In the genomic region with DNA sequence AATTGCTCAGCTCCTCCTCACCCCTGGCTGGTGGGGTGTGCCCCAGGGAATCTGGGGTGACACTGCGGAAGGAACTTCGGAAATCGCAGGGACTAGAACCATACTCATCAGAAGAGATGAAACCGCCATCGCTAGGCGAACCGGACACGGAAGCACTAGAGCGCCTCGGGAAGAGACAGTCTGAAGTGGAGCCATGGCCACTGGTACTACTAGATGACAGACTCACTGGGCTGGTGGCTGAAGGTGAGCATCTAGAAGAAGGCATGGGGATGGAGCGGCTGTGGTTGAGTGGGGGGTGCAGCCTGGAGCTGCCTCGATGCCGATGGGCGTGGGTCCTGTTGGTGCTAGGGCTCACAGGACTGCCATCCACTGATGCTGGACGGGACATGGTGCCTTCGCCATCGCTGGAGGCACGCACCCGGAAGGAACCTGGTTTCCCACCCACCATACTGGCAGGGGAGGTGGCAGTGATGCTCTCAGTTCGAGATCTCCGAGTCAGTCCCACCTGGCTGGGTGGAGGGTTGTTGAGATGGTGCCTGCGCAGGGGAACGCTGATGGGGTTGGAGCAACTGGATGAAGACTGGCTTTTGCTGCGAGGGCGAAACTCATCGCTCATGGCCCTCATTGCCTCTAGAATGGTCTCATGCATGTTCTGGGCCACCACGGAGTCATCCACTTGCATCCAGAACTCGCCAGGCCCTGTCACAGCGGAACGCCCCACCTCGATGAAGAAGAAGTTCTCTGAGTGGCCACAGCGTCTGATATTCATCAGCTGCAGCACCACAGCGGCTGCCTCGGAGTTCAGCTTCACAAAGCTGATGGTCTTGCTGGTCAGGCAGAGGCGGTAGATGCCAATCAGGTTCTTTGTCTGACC, we compare ENCODE assay signal across 1 mouse cellular context.
TF ChIP-seq lines count a peak whose summit lies in the region.

No protein-coding gene starts in this region.

TF ChIP-seq in ES-E14, 5 proteins besides CTCF, POLR2A, EP300 and RAD21 (continued from another document):
- no peak for TF ChIP-seq ZNF384 (IDR thresholded peaks at IDR 0.05; ENCODE audit: low read depth, low read length)
